Mouse (Mus musculus): ENCODE measurements around the gene Nadk2.

- TF ChIP-seq CTCF (IDR thresholded peaks at IDR 0.05; ENCODE audit: low read depth) (no peak), EP300 (optimal IDR thresholded peaks at IDR 0.05) (no peak)
These were observed 790 bp downstream of the Nadk2 start for GRCm38 (mm10) chr15:9071556-9072544.
